Mouse (Mus musculus) MEL (cell line): ENCODE measurements around the gene Rpl11. TPM values are rescaled to one million over a fixed set of nuclear protein-coding genes. Genes with fewer than 3 reads are reported as not detected.
A peak's percentile ranks its signal among the peaks of the same experiment; 100 is the strongest.

ENCODE experiments used
- DNase-seq: peaks from one replicate; pipeline ENCODE4 v3.0.0; 2011; ENCODE audit warnings: low read depth, low spot score
- H3K27ac ChIP-seq: 2 replicates; pipeline ENCODE4 v1.5.1; 2012; ENCODE audit warnings: low read depth, mild to moderate bottlenecking, control low read depth, low read length, moderate library complexity; ENCODE audit not compliant: control insufficient read depth
- H3K27me3 ChIP-seq, 2 experiments: fragments of 150-350 bp in 1 of 2; sonication (generic) in 1 of 2; 2 replicates each; pipeline ENCODE4 v1.6.1; 2012; ENCODE audit warnings: low read length in 2 of 2, mild to moderate bottlenecking in 2 of 2, improper control_type of control experiment in 1 of 2, moderate library complexity in 1 of 2; ENCODE audit not compliant: insufficient read depth in 2 of 2, control insufficient read depth in 1 of 2
- H3K36me3 ChIP-seq, 2 experiments: 2 replicates each; pipeline ENCODE4 v1.6.1; 2012 to 2014; ENCODE audit warnings: low read length in 2 of 2, improper control_type of control experiment in 1 of 2, inconsistent platforms in 1 of 2, mild to moderate bottlenecking in 1 of 2; ENCODE audit not compliant: insufficient read depth in 2 of 2, control insufficient read depth in 1 of 2
- H3K4me1 ChIP-seq, 2 experiments: fragments of 150-350 bp in 1 of 2; sonication (generic) in 1 of 2; 2 replicates each; pipeline ENCODE4 v1.6.1; 2012; ENCODE audit warnings: low read length in 2 of 2, improper control_type of control experiment in 1 of 2, mild to moderate bottlenecking in 1 of 2; ENCODE audit not compliant: insufficient read depth in 2 of 2, control insufficient read depth in 1 of 2
- H3K4me3 ChIP-seq, 2 experiments: fragments of 150-350 bp in 1 of 2; sonication (generic) in 1 of 2; 2 replicates each; pipeline ENCODE4 v1.5.1; 2012; ENCODE audit warnings: low read depth in 2 of 2, low read length in 2 of 2, mild to moderate bottlenecking in 2 of 2, moderate library complexity in 2 of 2, control low read depth in 1 of 2, improper control_type of control experiment in 1 of 2; ENCODE audit not compliant: control insufficient read depth in 1 of 2, insufficient read depth in 1 of 2
- H3K79me2 ChIP-seq: 2 replicates; pipeline ENCODE4 v1.6.1; 2012; ENCODE audit warnings: mild to moderate bottlenecking, low read length, moderate library complexity; ENCODE audit not compliant: control insufficient read depth, poor library complexity, insufficient read depth
- H3K9ac ChIP-seq: 2 replicates; pipeline ENCODE4 v1.6.1; 2012; ENCODE audit warnings: low read depth, mild to moderate bottlenecking, control low read depth, low read length, moderate library complexity; ENCODE audit not compliant: control insufficient read depth, poor library complexity, severe bottlenecking
- H3K9me3 ChIP-seq: fragments of 150-350 bp; sonication (generic); replicated peaks from 2 replicates; pipeline ENCODE4 v1.6.1; 2012; ENCODE audit warnings: mild to moderate bottlenecking, low read length, improper control_type of control experiment, moderate library complexity; ENCODE audit not compliant: insufficient read depth
- BHLHE40 ChIP-seq: IDR thresholded peaks from 2 replicates; pipeline ENCODE4 v1.6.1; 2012; ENCODE audit warnings: low read depth, mild to moderate bottlenecking, inconsistent platforms, low read length, improper control_type of control experiment, borderline replicate concordance
- CHD1 ChIP-seq: IDR thresholded peaks from 2 replicates; pipeline ENCODE4 v1.6.1; 2012; ENCODE audit warnings: low read depth, mild to moderate bottlenecking, inconsistent platforms, low read length, improper control_type of control experiment
- CHD2 ChIP-seq: IDR thresholded peaks from 2 replicates; pipeline ENCODE4 v1.6.1; 2011; ENCODE audit warnings: low read length, improper control_type of control experiment
- ELF1 ChIP-seq: IDR thresholded peaks from 2 replicates; pipeline ENCODE4 v1.6.1; 2014; ENCODE audit warnings: low read depth, mild to moderate bottlenecking, inconsistent platforms, low read length, improper control_type of control experiment, moderate library complexity
- EP300 ChIP-seq, 2 experiments: IDR thresholded peaks; 2 replicates each; pipeline ENCODE4 v1.6.1; 2011; ENCODE audit warnings: improper control_type of control experiment in 2 of 2, low read length in 2 of 2, low read depth in 1 of 2, mild to moderate bottlenecking in 1 of 2
- ETS1 ChIP-seq: IDR thresholded peaks from 2 replicates; pipeline ENCODE4 v1.6.1; 2012; ENCODE audit warnings: low read depth, mild to moderate bottlenecking, inconsistent platforms, low read length, improper control_type of control experiment, moderate library complexity
- GATA1 ChIP-seq: IDR thresholded peaks from 2 replicates; pipeline ENCODE4 v1.6.1; 2011; ENCODE audit warnings: low read depth, low read length, improper control_type of control experiment
- KAT2A ChIP-seq: conservative IDR thresholded peaks from 2 replicates; pipeline ENCODE4 v1.6.1; 2012; ENCODE audit warnings: low read depth, low read length, improper control_type of control experiment, inconsistent platforms
- MAZ ChIP-seq: IDR thresholded peaks from 2 replicates; pipeline ENCODE4 v1.6.1; 2012; ENCODE audit warnings: low read depth, mild to moderate bottlenecking, inconsistent platforms, low read length, improper control_type of control experiment
- MEF2A ChIP-seq: IDR thresholded peaks from 2 replicates; pipeline ENCODE4 v1.6.1; 2014; ENCODE audit warnings: low read depth, mild to moderate bottlenecking, inconsistent platforms, low read length, improper control_type of control experiment; ENCODE audit not compliant: poor library complexity, insufficient replicate concordance, severe bottlenecking; ENCODE audit errors: extremely low read depth
- MYB ChIP-seq: IDR thresholded peaks from 2 replicates; pipeline ENCODE4 v1.6.1; 2011; ENCODE audit warnings: mild to moderate bottlenecking, low read depth, low read length, improper control_type of control experiment
- MYC ChIP-seq: IDR thresholded peaks from 2 replicates; pipeline ENCODE4 v1.6.1; 2011; ENCODE audit warnings: low read depth, mild to moderate bottlenecking, low read length, improper control_type of control experiment, moderate library complexity
- POLR2AphosphoS5 ChIP-seq: IDR thresholded peaks from 2 replicates; pipeline ENCODE4 v1.6.1; 2012; ENCODE audit warnings: low read depth, borderline replicate concordance, mild to moderate bottlenecking, inconsistent platforms, low read length, moderate library complexity, mixed read lengths
- RAD21 ChIP-seq: IDR thresholded peaks from 2 replicates; pipeline ENCODE4 v1.6.1; 2011; ENCODE audit warnings: mild to moderate bottlenecking, low read depth, low read length, improper control_type of control experiment
- RCOR1 ChIP-seq: IDR thresholded peaks from 2 replicates; pipeline ENCODE4 v1.6.1; 2012; ENCODE audit warnings: low read depth, mild to moderate bottlenecking, inconsistent platforms, low read length, improper control_type of control experiment
- SIN3A ChIP-seq: IDR thresholded peaks from 2 replicates; pipeline ENCODE4 v1.6.1; 2012; ENCODE audit warnings: low read length, improper control_type of control experiment, inconsistent platforms
- TAL1 ChIP-seq: IDR thresholded peaks from 2 replicates; pipeline ENCODE4 v1.6.1; 2012; ENCODE audit warnings: mild to moderate bottlenecking, inconsistent platforms, low read length, moderate library complexity, mixed read lengths
- TBP ChIP-seq: IDR thresholded peaks from 2 replicates; pipeline ENCODE4 v1.8.0; 2011; ENCODE audit warnings: low read depth, low read length, improper control_type of control experiment
- TCF12 ChIP-seq: IDR thresholded peaks from 2 replicates; pipeline ENCODE4 v1.6.1; 2014; ENCODE audit warnings: low read depth, mild to moderate bottlenecking, inconsistent platforms, low read length, improper control_type of control experiment, moderate library complexity
- USF2 ChIP-seq, 2 experiments: IDR thresholded peaks; 2 replicates each; pipeline ENCODE4 v1.6.1; 2011 to 2012; ENCODE audit warnings: improper control_type of control experiment in 2 of 2, low read length in 2 of 2, borderline replicate concordance in 1 of 2, inconsistent platforms in 1 of 2, low read depth in 1 of 2, mild to moderate bottlenecking in 1 of 2; ENCODE audit not compliant: insufficient read depth in 1 of 2
- ZNF384 ChIP-seq: IDR thresholded peaks from 2 replicates; pipeline ENCODE4 v1.6.1; 2012; ENCODE audit warnings: low read depth, mild to moderate bottlenecking, inconsistent platforms, low read length, improper control_type of control experiment
- polyA plus RNA-seq, 2 experiments: library from polyadenylated mRNA; stranded (reverse) in 1 of 2; unstranded in 1 of 2; fragments of >175 nt in 1 of 2; fragments of >200 nt in 1 of 2; gene quantifications; 2 replicates each; pipeline versions ENCODE4 v1.2.1 to v1.2.4; 2012; ENCODE audit warnings: low replicate concordance in 2 of 2, low read depth in 1 of 2; ENCODE audit not compliant: insufficient read length in 2 of 2, insufficient read depth in 1 of 2, missing spikeins in 1 of 2
- total RNA-seq: library from RNA; depleted of rRNA; stranded (reverse); fragments of 300-350 nt; gene quantifications from 2 replicates; pipeline ENCODE4 v1.2.3, GENCODE M21; 2012

Gene Rpl11
- total and polyA plus RNA-seq, 3 experiments, result 2,003 to 2,603 TPM; not detected in 1

DNA sequence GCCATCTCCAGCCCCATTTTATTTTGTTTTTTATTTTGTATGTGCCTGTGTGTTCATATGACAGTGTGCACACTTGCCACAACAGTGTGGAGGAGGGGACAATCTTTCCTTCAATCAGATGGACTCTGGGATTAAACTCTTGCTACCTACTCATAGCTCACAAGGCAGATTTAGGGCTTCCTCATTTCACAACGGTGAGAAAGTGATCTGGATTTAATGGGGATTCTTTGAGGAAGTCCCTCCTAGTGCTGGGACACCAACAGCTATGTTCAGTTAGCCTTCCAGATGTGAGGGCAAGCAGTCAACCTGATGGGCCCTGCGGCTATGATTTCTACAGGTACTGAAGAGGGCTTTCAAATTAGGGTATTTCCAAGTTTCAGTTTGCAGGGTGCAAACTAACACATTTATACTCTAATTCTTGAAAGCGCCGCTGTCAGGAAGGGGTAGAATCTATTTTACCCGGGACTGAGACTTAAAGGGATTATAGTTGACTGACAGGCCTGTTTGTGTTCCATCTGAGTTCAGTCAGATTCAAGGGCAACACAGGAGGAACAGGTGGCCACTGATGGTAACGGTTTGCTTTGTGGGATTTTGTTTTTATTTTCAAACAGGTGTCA is 9.3 kb downstream of the Rpl11 start:
- H3K79me2 ChIP-seq, result no peaks in the 10 kb centered on the region
- no peaks in the 10 kb centered on the region for H3K9me3 ChIP-seq
- no peak overlapping the region for H3K9ac ChIP-seq
- H3K36me3 ChIP-seq, result peaks cover 0 to 3% of the 10 kb centered on the region in 2 experiments; a peak in 2 of 4 replicates
- H3K4me1 ChIP-seq, result no peaks in the 10 kb centered on the region
- H3K27me3 ChIP-seq, result no peaks in the 10 kb centered on the region
- peak; percentile 61 for DNase-seq
- TF ChIP-seq MAZ, result no peak
- TF ChIP-seq EP300 (IDR thresholded peaks at IDR 0.05; ENCODE audit: low read depth in 1 of 2, low read length in 2 of 2), result peak; percentile 19 to 54; a peak in 2 of 4 replicates
- no peak for TF ChIP-seq POLR2AphosphoS5
- TF ChIP-seq MYB, result no peak
- H3K27ac ChIP-seq, result no peak overlapping the region; the same call in 1 of the 2 replicates
- H3K4me3 ChIP-seq, result no peak overlapping the region

DNA sequence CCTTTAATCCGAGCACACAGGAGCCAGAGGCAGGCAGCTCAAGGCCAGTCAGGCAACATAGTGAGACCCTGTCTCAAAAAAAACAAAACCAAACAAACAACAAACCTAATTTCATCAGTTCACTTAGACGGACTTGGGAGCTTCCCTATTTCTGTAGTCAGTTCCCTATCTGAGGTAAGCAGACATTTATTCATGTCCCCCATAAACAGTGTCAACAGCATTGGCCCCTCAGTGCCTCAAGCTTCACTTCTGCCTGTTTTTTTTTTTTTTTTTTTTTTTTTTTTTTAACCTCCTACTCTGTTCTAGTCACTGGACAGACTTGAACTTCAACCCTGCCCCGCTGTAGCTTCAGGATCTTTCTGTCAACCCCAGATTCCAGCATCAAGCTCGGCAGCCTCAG is 18.1 kb downstream of the Rpl11 start:
- TF ChIP-seq MAZ, result 0 out of 2 replicates have a peak, but pooled peaks have one; percentile 25
- TF ChIP-seq ZNF384, result peak; percentile 98
- TF ChIP-seq TAL1, result peak; percentile 86
- TF ChIP-seq GATA1, result peak; percentile 81
- no peak for TF ChIP-seq BHLHE40
- no peak for TF ChIP-seq MEF2A
- TF ChIP-seq ELF1, result no peak
- TF ChIP-seq USF2 (IDR thresholded peaks at IDR 0.05; ENCODE audit: borderline replicate concordance in 1 of 2, insufficient read depth in 1 of 2, low read depth in 1 of 2, low read length in 2 of 2), result no peak
- TF ChIP-seq ETS1, result peak; percentile 64; the same call in 1 of the 2 replicates
- no peak for TF ChIP-seq RAD21
- peak; percentile 86 for TF ChIP-seq TCF12
- peak; percentile 34; the same call in 1 of the 2 replicates for TF ChIP-seq RCOR1
- no peak for TF ChIP-seq CHD1
- TF ChIP-seq SIN3A, result peak; percentile 32; the same call in 1 of the 2 replicates
- TF ChIP-seq EP300 (IDR thresholded peaks at IDR 0.05; ENCODE audit: low read depth in 1 of 2, low read length in 2 of 2), result peak; percentile 82 to 90
- TF ChIP-seq TBP, result peak; percentile 48; the same call in 1 of the 2 replicates
- TF ChIP-seq POLR2AphosphoS5, result no peak
- no peak for TF ChIP-seq CHD2
- TF ChIP-seq MYC, result 0 out of 2 replicates have a peak, but pooled peaks have one; percentile 61
- TF ChIP-seq KAT2A, result no peak
- peaks cover 6 to 18% of the 10 kb centered on the region in 2 experiments for H3K4me1 ChIP-seq
- peak; percentile 90 for DNase-seq
- no peaks in the 10 kb centered on the region for H3K9me3 ChIP-seq
- H3K79me2 ChIP-seq, result no peaks in the 10 kb centered on the region
- peaks cover 0 to 7% of the 10 kb centered on the region in 2 experiments; a peak in 2 of 4 replicates for H3K36me3 ChIP-seq
- H3K9ac ChIP-seq, result peak overlapping the region; percentile 48
- H3K4me3 ChIP-seq, result peak overlapping the region; percentile 12 to 18; a peak in 3 of 4 replicates
- peak overlapping the region; percentile 77 for H3K27ac ChIP-seq
- H3K27me3 ChIP-seq, result no peaks in the 10 kb centered on the region
